Mouse (Mus musculus): ENCODE measurements around the gene Lamtor3.
"Not testable (repeated sequence)": the region's sequence is repeated elsewhere in the genome, so short reads cannot be mapped to it uniquely, and the experiment has no call there.

Lamtor3 gene

GRCm38 (mm10) chr3:137963508-137963907 lies 45.2 kb downstream of the Lamtor3 start:
- no peak for DNase-seq

DNA sequence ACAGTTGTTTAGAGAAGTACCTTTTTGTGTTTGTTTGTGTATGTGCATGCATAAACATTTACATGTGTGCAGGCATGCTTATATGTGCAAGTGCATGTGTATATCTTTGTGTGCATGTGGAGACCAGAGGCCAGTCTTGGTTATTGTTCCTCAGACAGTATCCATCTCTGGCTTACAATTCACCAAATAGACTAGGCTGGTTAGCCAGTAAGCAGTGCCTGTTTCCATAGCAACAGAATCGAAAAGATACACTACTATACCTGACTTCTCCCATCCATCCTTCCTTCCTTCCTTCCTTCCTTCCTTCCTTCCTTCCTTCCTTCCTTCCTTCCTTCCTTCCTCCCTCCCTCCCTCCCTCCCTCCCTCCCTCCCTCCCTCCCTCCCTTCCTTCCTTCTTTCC lies 45.7 kb downstream of the Lamtor3 start:
- DNase-seq, result not testable (repeated sequence)

DNA sequence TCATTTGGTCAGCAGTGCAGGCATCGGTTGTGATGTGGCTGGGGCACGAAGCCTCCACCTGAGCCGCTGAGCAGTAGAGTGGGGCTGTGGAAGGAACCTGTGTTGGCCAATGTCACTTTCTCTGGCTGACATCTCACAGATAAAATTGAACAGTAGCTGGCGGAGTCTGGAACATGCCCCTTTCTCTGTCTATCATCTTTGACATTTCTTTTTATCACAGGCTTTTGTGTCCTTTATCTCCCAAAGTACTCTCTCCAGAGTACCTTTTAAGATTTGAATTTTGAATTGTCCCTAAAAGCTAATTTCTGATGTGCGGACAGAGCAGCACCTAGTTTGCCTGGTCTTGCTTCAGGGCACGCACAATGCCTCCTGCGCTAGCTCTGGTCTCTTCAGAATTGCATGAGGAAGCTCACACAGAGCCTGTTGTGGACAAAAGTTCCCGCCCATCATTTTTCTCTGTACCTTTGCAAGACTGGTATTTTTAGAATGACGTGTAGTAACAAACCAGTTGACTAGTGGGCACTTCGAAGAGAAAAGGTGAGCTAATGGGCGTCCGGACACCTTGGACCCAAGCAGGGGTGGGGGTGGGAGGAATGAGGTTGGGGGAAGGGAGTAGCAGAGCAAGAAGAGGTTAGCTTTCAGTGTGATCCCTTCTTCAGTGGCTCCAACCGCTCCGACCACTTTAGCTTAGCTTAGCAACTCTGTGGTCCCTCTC lies 50.0 kb downstream of the Lamtor3 start:
- no peak for DNase-seq

GRCm38 (mm10) chr3:137968820-137969486 lies 50.6 kb downstream of the Lamtor3 start:
- DNase-seq, result peak; percentile 14

- DNase-seq, result peak; percentile 23
Measured at GRCm38 (mm10) chr3:137969951-137970350, 51.6 kb downstream of the Lamtor3 start.

GRCm38 (mm10) chr3:137972224-137972623 lies 53.9 kb downstream of the Lamtor3 start:
- no peak for DNase-seq

DNA sequence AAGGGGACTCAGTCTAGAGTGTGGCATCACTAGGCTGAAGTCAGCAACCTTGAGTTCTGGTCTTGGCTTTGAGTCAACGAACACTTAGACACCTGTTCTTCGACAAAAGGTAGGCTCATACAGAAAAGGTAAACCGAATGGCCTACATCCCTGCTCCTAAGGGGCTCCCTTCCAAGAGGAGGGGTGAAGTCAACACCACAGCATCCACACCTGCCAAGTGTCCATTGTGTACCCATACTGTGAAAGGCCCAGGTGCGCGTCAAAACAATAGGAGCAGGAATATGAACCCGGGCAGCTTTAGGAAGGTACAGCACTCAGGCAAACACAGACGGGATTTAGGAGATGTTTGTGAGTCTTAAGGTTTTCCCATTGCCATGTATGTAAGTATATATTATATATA lies 54.7 kb downstream of the Lamtor3 start:
- DNase-seq, result no peak

DNA sequence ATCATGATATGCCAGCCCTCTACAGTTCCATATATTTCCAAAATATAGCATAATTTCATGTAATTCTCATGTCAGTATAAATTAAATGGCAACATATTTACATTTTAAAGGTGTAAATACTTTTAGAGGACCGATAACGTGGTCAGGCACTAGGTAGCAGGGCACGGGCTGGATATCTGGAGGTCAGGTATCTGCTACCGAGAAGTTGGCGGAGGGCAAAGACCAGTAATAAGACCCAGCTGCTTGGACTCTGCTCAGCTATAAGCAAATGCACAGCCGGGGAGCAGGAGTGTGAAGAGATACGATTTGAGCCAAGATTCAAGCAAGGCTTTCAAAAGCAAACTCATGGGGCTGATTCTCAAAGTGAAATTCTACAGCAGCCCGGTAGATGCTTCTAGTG lies 56.0 kb downstream of the Lamtor3 start:
- DNase-seq, result no peak

GRCm38 (mm10) chr3:137975435-137975834 lies 57.1 kb downstream of the Lamtor3 start:
- DNase-seq, result no peak

DNA sequence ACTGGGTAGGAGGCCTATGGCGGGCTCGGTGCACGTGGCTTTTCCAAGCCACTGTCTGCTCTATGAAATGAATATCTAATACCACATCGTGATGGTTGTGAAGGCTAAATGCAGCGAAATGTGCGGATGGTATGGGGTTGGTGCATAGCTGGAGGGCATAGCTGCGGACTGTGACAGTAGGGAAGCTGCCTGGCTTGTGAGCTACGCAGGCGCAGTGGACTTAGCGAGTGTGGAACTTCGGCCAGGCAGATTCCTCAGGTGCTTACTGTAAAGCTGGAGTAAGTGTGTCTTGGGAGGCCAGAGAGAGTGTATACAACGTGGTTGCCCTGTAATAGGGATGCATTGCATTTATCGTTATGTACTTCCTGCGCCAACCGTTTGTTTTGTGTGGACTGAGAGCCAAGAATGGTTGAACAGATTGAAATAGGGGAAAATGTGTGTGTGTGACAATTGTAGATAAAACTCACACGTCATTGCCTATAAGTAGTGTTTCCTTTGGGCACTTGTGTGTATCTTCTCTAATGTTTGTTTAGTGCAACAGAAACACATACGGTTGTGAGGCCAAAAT lies 57.6 kb downstream of the Lamtor3 start:
- no peak for DNase-seq

GRCm38 (mm10) chr3:137976943-137977628 lies 58.8 kb downstream of the Lamtor3 start:
- no peak for DNase-seq

GRCm38 (mm10) chr3:137977629-137978041 lies 59.3 kb downstream of the Lamtor3 start:
- no peak for DNase-seq

DNA sequence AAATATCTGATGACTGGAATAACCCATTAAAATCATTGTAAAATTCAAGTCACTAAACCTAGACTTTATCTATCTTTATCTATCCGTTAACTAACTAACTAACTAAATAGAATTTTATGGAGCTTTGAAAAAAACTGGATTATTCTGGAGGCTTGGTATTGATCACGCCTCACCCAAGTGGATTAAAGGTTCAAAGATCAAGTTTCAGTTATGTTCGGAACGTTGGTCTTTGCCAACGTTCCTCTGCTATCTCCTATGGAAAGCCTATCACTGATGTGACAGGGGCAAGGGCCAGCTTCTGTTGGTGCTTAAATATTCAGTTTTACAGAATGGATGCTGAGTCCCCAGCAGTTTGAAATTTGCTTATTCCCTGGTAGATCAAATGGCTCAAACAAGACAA lies 59.9 kb downstream of the Lamtor3 start:
- no peak for DNase-seq

Data from kidney, postnatal 14 days (tissue).